Mouse (Mus musculus): ENCODE measurements around the gene Snrpa.

DNA sequence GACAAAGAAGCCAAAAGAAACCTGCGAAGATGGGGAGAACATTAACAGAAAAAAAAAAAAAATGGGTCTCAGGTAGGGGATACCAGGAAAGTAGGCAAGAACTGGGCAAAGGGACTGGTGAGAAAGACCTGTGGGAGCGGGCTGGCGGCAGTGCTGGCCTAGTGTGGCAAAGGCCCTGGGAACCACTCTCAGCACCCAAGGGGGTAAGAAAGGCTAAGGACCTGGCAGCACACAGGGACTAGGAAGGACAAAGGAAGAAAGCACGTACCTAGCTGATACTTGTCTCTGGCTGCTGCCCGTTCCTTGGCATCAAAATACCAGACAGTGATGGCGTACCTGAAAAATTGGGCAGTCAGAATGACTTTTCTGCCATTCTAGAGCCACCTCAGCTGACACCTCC, 36.8 kb downstream of the Snrpa start:
- TF ChIP-seq POLR2A (IDR thresholded peaks at IDR 0.05; ENCODE audit: borderline replicate concordance, control insufficient read depth, low read depth, low read length): no peak
- TF ChIP-seq CTCF (IDR thresholded peaks at IDR 0.05; ENCODE audit: control insufficient read depth, insufficient read depth, low read length): no peak

Measured in bone marrow, adult 2 months (tissue).